Mouse (Mus musculus) myocyte (in vitro differentiated cells): ENCODE results near the gene Mybbp1a. TPM values are rescaled to one million over a fixed set of nuclear protein-coding genes. Genes with fewer than 3 reads are reported as not detected.

Experiments
- H3K27me3 ChIP-seq: one replicate; pipeline ENCODE4 v1.6.1; 2011; ENCODE audit not compliant: control insufficient read depth, insufficient read depth, insufficient read length
- H3K36me3 ChIP-seq: one replicate; pipeline ENCODE4 v1.6.1; 2011; ENCODE audit not compliant: control insufficient read depth, insufficient read depth
- H3K4me2 ChIP-seq: one replicate; pipeline ENCODE4 v1.6.1; 2011; ENCODE audit warnings: low read depth, control low read depth
- H3K4me3 ChIP-seq: one replicate; pipeline ENCODE4 v1.5.1; 2011; ENCODE audit warnings: mild to moderate bottlenecking, control low read depth, moderate library complexity
- H3K79me2 ChIP-seq: one replicate; pipeline ENCODE4 v1.6.1; 2011; ENCODE audit not compliant: control insufficient read depth, insufficient read depth
- H3ac ChIP-seq: one replicate; pipeline ENCODE4 v1.6.1; 2011; ENCODE audit not compliant: control insufficient read depth, insufficient read length
- CEBPB ChIP-seq: IDR thresholded peaks from 2 replicates; pipeline ENCODE4 v1.6.1; 2011; ENCODE audit warnings: mild to moderate bottlenecking, moderate library complexity; ENCODE audit not compliant: poor library complexity, insufficient read depth, severe bottlenecking
- E2F4 ChIP-seq: IDR thresholded peaks from one replicate; pipeline ENCODE4 v1.6.1; 2011; ENCODE audit warnings: mild to moderate bottlenecking, control low read depth, moderate library complexity; ENCODE audit not compliant: insufficient read depth
- MAX ChIP-seq: IDR thresholded peaks from one replicate; pipeline ENCODE4 v1.6.1; 2011; ENCODE audit warnings: low read depth, mild to moderate bottlenecking, control low read depth
- MYOD1 ChIP-seq, 3 experiments: IDR thresholded peaks; one replicate each; pipeline ENCODE4 v1.6.1; 2011; ENCODE audit warnings: control low read depth in 2 of 3, low read depth in 2 of 3, mild to moderate bottlenecking in 2 of 3, moderate library complexity in 1 of 3; ENCODE audit not compliant: insufficient read length in 2 of 3, control insufficient read depth in 1 of 3
- MYOG ChIP-seq, 3 experiments: IDR thresholded peaks; one replicate each; pipeline ENCODE4 v1.6.1; 2011; ENCODE audit warnings: control low read depth in 2 of 3, low read depth in 2 of 3, mild to moderate bottlenecking in 2 of 3; ENCODE audit not compliant: insufficient read length in 2 of 3, control insufficient read depth in 1 of 3, insufficient read depth in 1 of 3
- POLR2A ChIP-seq: IDR thresholded peaks from one replicate; pipeline ENCODE4 v1.6.1; 2011; ENCODE audit warnings: low read depth, mild to moderate bottlenecking, control low read depth, moderate library complexity; ENCODE audit not compliant: insufficient read length
- POLR2AphosphoS2 ChIP-seq: IDR thresholded peaks from one replicate; pipeline ENCODE4 v1.6.1; 2011; ENCODE audit warnings: low read depth, control low read depth; ENCODE audit not compliant: insufficient read length
- REST ChIP-seq: IDR thresholded peaks from one replicate; pipeline ENCODE4 v1.6.1; 2011; ENCODE audit warnings: mild to moderate bottlenecking, control low read depth, moderate library complexity; ENCODE audit not compliant: insufficient read depth, insufficient read length
- SRF ChIP-seq: IDR thresholded peaks from one replicate; pipeline ENCODE4 v1.6.1; 2011; ENCODE audit warnings: low read depth; ENCODE audit not compliant: control insufficient read depth, insufficient read length
- TCF12 ChIP-seq: IDR thresholded peaks from one replicate; pipeline ENCODE4 v1.6.1; 2011; ENCODE audit warnings: mild to moderate bottlenecking, control low read depth; ENCODE audit not compliant: poor library complexity, insufficient read depth, severe bottlenecking
- TCF3 ChIP-seq: IDR thresholded peaks from one replicate; pipeline ENCODE4 v1.6.1; 2011; ENCODE audit warnings: low read depth, control low read depth; ENCODE audit not compliant: insufficient read length
- USF1 ChIP-seq: IDR thresholded peaks from one replicate; pipeline ENCODE4 v1.6.1; 2011; ENCODE audit warnings: low read depth, mild to moderate bottlenecking, control low read depth, moderate library complexity
- polyA plus RNA-seq: library from polyadenylated mRNA; unstranded; fragments of >200 nt; fragmentation: generic; extraction: Trizol; gene quantifications from one replicate; pipeline ENCODE4 v1.2.1, GENCODE M21; 2012; ENCODE audit warnings: missing spikeins

The Mybbp1a gene
- polyA plus RNA-seq, 1 experiment, result 138 TPM

DNA sequence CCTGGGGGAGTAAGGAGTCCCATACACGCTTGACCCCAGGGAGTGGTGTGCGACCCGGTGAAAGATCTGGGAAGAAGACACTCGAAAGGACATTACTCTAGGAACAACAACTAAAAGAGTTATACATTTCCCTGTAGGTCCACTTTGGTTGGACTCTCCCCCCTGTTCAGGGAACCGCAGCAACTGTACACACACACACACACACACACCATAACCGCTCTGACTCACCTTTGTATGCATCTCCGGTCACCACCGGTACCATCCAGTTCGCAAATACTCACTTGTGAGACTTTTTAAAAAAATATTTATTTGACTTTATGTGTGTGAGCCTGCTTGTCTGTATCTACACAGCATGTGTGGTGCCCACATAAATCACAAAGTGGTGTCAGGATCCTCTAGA is 29.2 kb upstream of the Mybbp1a start:
- Histone ChIP-seq H3K27me3 (peaks cover 65% of the 10 kb centered on the region), H3K79me2 (no peaks in the 10 kb centered on the region), H3ac (no peak overlapping the region), H3K4me2 (peak overlapping the region; percentile 30), H3K36me3 (no peaks in the 10 kb centered on the region), H3K4me3 (no peak overlapping the region)
- TF ChIP-seq USF1 (no peak), TCF12 (no peak), E2F4 (no peak), TCF3 (no peak)

DNA sequence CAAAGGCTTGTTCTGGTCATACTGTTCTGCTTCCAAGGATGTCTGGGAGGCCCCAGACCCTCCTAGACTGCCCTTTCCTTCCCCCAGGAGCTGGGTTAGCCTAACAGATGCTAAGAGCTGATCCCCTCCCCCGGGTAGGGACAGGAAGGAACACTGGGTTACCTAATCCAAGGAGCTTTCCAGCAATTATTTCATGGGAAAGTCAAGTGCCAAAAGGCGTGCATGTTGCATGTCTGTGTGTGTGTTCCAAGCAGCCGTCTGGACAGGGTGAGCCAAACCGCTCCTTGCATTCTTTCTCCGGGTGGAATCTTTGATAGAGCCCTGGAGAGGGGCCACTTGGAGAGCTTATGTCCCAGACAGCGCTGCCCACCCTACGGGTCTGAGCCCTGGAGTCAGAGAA is 28.1 kb upstream of the Mybbp1a start:
- Histone ChIP-seq H3K36me3 (no peaks in the 10 kb centered on the region), H3K4me3 (no peak overlapping the region)

DNA sequence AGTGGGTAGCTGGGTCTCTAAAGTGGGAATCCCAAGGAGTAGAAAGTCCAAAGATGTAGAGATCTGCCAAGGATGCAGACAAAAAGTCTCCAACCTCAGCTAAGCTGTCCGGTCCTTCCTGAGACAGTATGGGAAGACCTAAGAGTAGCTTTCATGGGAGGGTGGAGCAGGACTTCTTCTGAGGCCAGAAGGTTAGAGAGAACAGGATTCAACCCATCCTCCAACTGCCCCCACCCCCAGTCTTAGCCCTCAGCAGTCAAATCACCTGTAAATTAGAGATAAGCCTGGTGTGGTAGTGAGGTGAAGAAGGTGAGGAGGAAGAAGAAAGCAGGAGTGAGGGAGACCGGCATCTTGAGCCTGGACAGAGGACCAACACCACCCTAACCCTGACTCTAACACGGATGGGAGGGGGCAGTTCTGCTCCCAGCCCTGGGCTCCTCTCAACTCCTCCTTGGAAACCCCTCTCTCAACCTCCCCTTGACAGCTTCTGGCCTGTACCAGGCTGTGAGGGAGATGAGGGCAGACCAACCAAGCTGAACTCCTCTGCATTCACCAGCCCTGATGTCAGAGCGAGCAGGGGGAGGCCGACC is 27.5 kb upstream of the Mybbp1a start:
- H3ac ChIP-seq, result no peak overlapping the region
- no peaks in the 10 kb centered on the region for H3K79me2 ChIP-seq
- no peaks in the 10 kb centered on the region for H3K36me3 ChIP-seq
- H3K4me3 ChIP-seq, result no peak overlapping the region
- TF ChIP-seq TCF12, result no peak
- TF ChIP-seq MAX, result no peak
- H3K27me3 ChIP-seq, result peaks cover 53% of the 10 kb centered on the region
- H3K4me2 ChIP-seq, result no peak overlapping the region

More for the DNA sequence above, 28.1 kb upstream of the Mybbp1a start:
- H3ac ChIP-seq, result no peak overlapping the region
- H3K4me2 ChIP-seq, result no peak overlapping the region
- no peak for TF ChIP-seq POLR2AphosphoS2
- no peak for TF ChIP-seq TCF12
- no peak for TF ChIP-seq SRF
- no peak for TF ChIP-seq REST
- TF ChIP-seq E2F4, result no peak
- no peak for TF ChIP-seq USF1
- TF ChIP-seq CEBPB, result no peak
- no peak for TF ChIP-seq MAX
- no peak for TF ChIP-seq TCF3
- TF ChIP-seq MYOG (IDR thresholded peaks at IDR 0.05; ENCODE audit: control insufficient read depth in 1 of 3, insufficient read depth in 1 of 3, insufficient read length in 2 of 3, low read depth in 2 of 3), result no peak
- TF ChIP-seq POLR2A, result no peak
- no peak for TF ChIP-seq MYOD1 (IDR thresholded peaks at IDR 0.05; ENCODE audit: control insufficient read depth in 1 of 3, insufficient read length in 2 of 3, low read depth in 2 of 3)
- no peaks in the 10 kb centered on the region for H3K79me2 ChIP-seq
- peaks cover 57% of the 10 kb centered on the region for H3K27me3 ChIP-seq

DNA sequence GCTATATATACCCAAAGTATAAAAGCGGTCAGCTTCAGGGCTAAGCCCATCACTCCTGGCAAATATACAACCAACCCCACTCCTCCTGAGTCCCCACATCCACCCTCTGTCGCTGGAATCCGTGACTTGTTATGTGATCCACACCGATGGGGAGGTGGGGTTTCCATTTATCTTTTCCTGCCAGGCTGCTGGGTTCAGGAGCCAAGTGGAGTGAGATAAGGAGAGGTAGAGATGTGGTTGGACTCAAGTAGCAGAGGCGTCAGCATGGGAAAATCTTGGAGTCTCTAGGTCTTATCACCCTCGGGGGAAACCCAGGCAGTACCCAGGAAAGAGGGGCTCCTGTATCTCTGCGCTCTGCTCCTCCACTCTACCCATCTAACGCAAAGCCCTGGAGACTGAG is 26.0 kb upstream of the Mybbp1a start:
- H3K36me3 ChIP-seq, result no peaks in the 10 kb centered on the region
- H3K79me2 ChIP-seq, result no peaks in the 10 kb centered on the region
- no peak overlapping the region for H3K4me3 ChIP-seq
- peaks cover 47% of the 10 kb centered on the region for H3K27me3 ChIP-seq
- TF ChIP-seq CEBPB (no peak), TCF12 (no peak), SRF (no peak), POLR2AphosphoS2 (no peak), POLR2A (no peak), REST (no peak), USF1 (no peak), MAX (no peak), E2F4 (no peak), TCF3 (no peak), MYOG (IDR thresholded peaks at IDR 0.05; ENCODE audit: control insufficient read depth in 1 of 3, insufficient read depth in 1 of 3, insufficient read length in 2 of 3, low read depth in 2 of 3) (no peak), MYOD1 (IDR thresholded peaks at IDR 0.05; ENCODE audit: control insufficient read depth in 1 of 3, insufficient read length in 2 of 3, low read depth in 2 of 3) (no peak)
- H3ac ChIP-seq, result no peak overlapping the region
- no peak overlapping the region for H3K4me2 ChIP-seq

DNA sequence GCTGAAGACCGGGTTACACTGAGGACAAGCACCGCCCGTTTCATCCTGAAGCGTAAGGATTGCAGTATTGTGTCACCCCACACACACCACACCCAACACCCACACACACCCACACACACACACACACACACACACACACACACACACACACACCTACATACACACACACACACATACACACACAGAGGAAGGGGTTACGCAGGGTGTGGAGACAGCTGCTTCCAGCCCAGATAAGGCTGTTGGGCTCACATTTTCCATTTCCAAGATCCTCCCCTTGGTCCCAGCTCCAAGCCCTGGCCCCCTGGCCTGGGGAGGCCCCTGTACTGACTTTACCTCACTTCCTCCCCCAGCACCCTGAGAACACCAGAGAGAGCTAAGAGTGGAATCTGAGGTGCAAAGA is 24.5 kb upstream of the Mybbp1a start:
- H3K4me3 ChIP-seq, result no peak overlapping the region
- TF ChIP-seq CEBPB (no peak), MYOD1 (IDR thresholded peaks at IDR 0.05; ENCODE audit: control insufficient read depth in 1 of 3, insufficient read length in 2 of 3, low read depth in 2 of 3) (peak in 1 of 3 experiments; percentile 41), MYOG (IDR thresholded peaks at IDR 0.05; ENCODE audit: control insufficient read depth in 1 of 3, insufficient read depth in 1 of 3, insufficient read length in 2 of 3, low read depth in 2 of 3) (peak in 2 of 3 experiments; percentile 4 to 9)

More for the DNA sequence above, 24.5 kb upstream of the Mybbp1a start:
- H3K79me2 ChIP-seq, result no peaks in the 10 kb centered on the region
- no peaks in the 10 kb centered on the region for H3K36me3 ChIP-seq
- no peak overlapping the region for H3K4me2 ChIP-seq
- H3K27me3 ChIP-seq, result peaks cover 34% of the 10 kb centered on the region
- H3ac ChIP-seq, result no peak overlapping the region
